In genomic region chr3:88280035-88280434, GRCm38 (mm10) we compare ENCODE assay signal across 28 mouse cellular contexts. TPM values are rescaled to one million over a fixed set of nuclear protein-coding genes. Genes with fewer than 3 reads are reported as not detected.
"Had no signal": no experiment of that assay in that cellular context is flagged by ENCODE, and none has a peak within 500 bp of the region (broad histone marks: within the 10 kb centered on the region; RNA-seq: fewer than 3 reads in every experiment).

No protein-coding gene starts in this region.

- H3K4me2 ChIP-seq: heart, embryonic 11.5 days; heart, embryonic 13.5 days; heart, embryonic 15.5 days; hindbrain, embryonic 13.5 days; hindbrain, embryonic 15.5 days; intestine, embryonic 15.5 days; kidney, embryonic 15.5 days; limb, embryonic 13.5 days; limb, embryonic 15.5 days; liver, embryonic 12.5 days had no signal

- H3K36me3 ChIP-seq: heart, embryonic 13.5 days; heart, embryonic 15.5 days; hindbrain, embryonic 13.5 days; hindbrain, embryonic 15.5 days; intestine, embryonic 15.5 days; limb, embryonic 13.5 days; limb, embryonic 15.5 days had no signal

- H3K4me3 ChIP-seq: heart, adult 2 months; heart, embryonic 13.5 days; heart, embryonic 15.5 days; hindbrain, embryonic 13.5 days; hindbrain, embryonic 15.5 days; intestine, embryonic 15.5 days; kidney, embryonic 15.5 days; limb, embryonic 13.5 days; limb, embryonic 15.5 days; liver, embryonic 12.5 days had no signal

- H3K4me1 ChIP-seq: heart, embryonic 13.5 days; heart, embryonic 15.5 days; hindbrain, embryonic 13.5 days; hindbrain, embryonic 15.5 days; intestine, embryonic 15.5 days; kidney, embryonic 15.5 days; limb, embryonic 13.5 days; limb, embryonic 15.5 days; liver, embryonic 12.5 days had no signal

- H3K9me3 ChIP-seq: heart, embryonic 13.5 days; heart, embryonic 15.5 days; hindbrain, embryonic 13.5 days; hindbrain, embryonic 15.5 days; intestine, embryonic 15.5 days; kidney, embryonic 15.5 days; limb, embryonic 13.5 days; limb, embryonic 15.5 days; liver, embryonic 12.5 days had no signal

- H3K27me3 ChIP-seq: heart, embryonic 13.5 days; heart, embryonic 15.5 days; hindbrain, embryonic 13.5 days; hindbrain, embryonic 15.5 days; intestine, embryonic 15.5 days; kidney, embryonic 15.5 days; limb, embryonic 13.5 days; limb, embryonic 15.5 days; liver, embryonic 12.5 days had no signal

- H3K27ac ChIP-seq: heart, adult 2 months; heart, embryonic 13.5 days; heart, embryonic 15.5 days; hindbrain, embryonic 13.5 days; hindbrain, embryonic 15.5 days; intestine, embryonic 15.5 days; kidney, embryonic 15.5 days; kidney, postnatal 0 days; limb, embryonic 13.5 days; limb, embryonic 15.5 days; liver, embryonic 12.5 days had no signal

- ATAC-seq: inflammation-experienced regulatory T-cells, adult 6 months; intestine, embryonic 15.5 days; intestine, postnatal 0 days; liver, embryonic 12.5 days had no signal

- H3K9ac ChIP-seq: heart, embryonic 13.5 days; heart, embryonic 15.5 days; hindbrain, embryonic 13.5 days; hindbrain, embryonic 15.5 days; intestine, embryonic 15.5 days; kidney, embryonic 15.5 days; limb, embryonic 13.5 days; limb, embryonic 15.5 days; liver, embryonic 12.5 days had no signal

- DNase-seq: gastrocnemius, postnatal 14 days; gastrocnemius, postnatal 36 days; heart, adult 2 months; heart, postnatal 14 days; heart, postnatal 36 days; kidney, adult 18-20 months; kidney, adult 9 months; kidney, postnatal 14 days; kidney, postnatal 36 days; layer of hippocampus, adult 9-11 months; layer of hippocampus, postnatal 36 days; left cerebral cortex, postnatal 4 days had no signal

RNA-seq across cellular contexts. Expression of gene Gm38392, which starts 7.0 kb away (rescaled TPM):
- polyA plus RNA-seq: heart, adult 2 months; heart, embryonic 13.5 days; heart, embryonic 15.5 days; heart, postnatal 0 days; hindbrain, embryonic 15.5 days; inflammation-experienced regulatory T-cells, adult 6 months; large intestine, adult 2 months; liver, adult 2 months had no signal

RNA-seq across cellular contexts. Expression of gene Rhbg, which starts 25.5 kb away (rescaled TPM):
- polyA plus RNA-seq: heart, postnatal 0 days; inflammation-experienced regulatory T-cells, adult 6 months had no signal
